Mouse (Mus musculus) kidney, embryonic 16.5 days (tissue): Measurements from ENCODE around the gene Syngap1. TPM values are rescaled to one million over a fixed set of nuclear protein-coding genes. Genes with fewer than 3 reads are reported as not detected.
"Not testable (repeated sequence)": the region's sequence is repeated elsewhere in the genome, so short reads cannot be mapped to it uniquely, and the experiment has no call there.

ENCODE experiments used
- ATAC-seq: fragments of 200-750 bp; cut with Nextera tagmentation; 2 replicates; pipeline ENCODE4 v1.8.0; 2017; ENCODE audit warnings: moderate TSS enrichment; ENCODE audit not compliant: low FRiP score, low TSS enrichment
- H3K27ac ChIP-seq: fragments of 300-500 bp; sonication (generic); 2 replicates; pipeline ENCODE4 v1.5.1; 2014; ENCODE audit warnings: low read length
- H3K27me3 ChIP-seq: fragments of 300-500 bp; sonication (generic); 2 replicates; pipeline ENCODE4 v1.6.1; 2014; ENCODE audit warnings: low read length, control low read depth, mixed read lengths; ENCODE audit not compliant: insufficient read depth
- H3K36me3 ChIP-seq: fragments of 300-500 bp; sonication (generic); 2 replicates; pipeline ENCODE4 v1.6.1; 2014; ENCODE audit warnings: low read length, control low read depth, mixed read lengths; ENCODE audit not compliant: insufficient read depth
- H3K4me1 ChIP-seq: fragments of 300-500 bp; sonication (generic); 2 replicates; pipeline ENCODE4 v1.6.1; 2014; ENCODE audit warnings: low read length, control low read depth, mixed read lengths; ENCODE audit not compliant: insufficient read depth
- H3K4me2 ChIP-seq: fragments of 300-500 bp; sonication (generic); replicated peaks from 2 replicates; pipeline ENCODE4 v1.6.1; 2014; ENCODE audit warnings: low read depth, low read length
- H3K4me3 ChIP-seq: fragments of 300-500 bp; sonication (generic); 2 replicates; pipeline ENCODE4 v1.5.1; 2014; ENCODE audit warnings: mild to moderate bottlenecking, low read length
- H3K9ac ChIP-seq: fragments of 300-500 bp; sonication (generic); replicated peaks from 2 replicates; pipeline ENCODE4 v1.6.1; 2014; ENCODE audit warnings: low read length
- H3K9me3 ChIP-seq: fragments of 300-500 bp; sonication (generic); 2 replicates; pipeline ENCODE4 v1.6.1; 2016; ENCODE audit warnings: low read length, control low read depth
- WGBS: fragments of 180-500 bp; shearing (Covaris S2); extraction: QIAGEN DNeasy Blood & Tissue Kit; methylation state at CpG from one replicate; pipeline ENCODE4 v1.1.7; 2014; 5-methylcytosine and 5-hydroxymethylcytosine counted together
- polyA plus RNA-seq: library from polyadenylated mRNA; unstranded; fragments of >200 nt; fragmentation: Nextera tagmentation; extraction: Ambion mirVana; gene quantifications from 2 replicates; pipeline ENCODE4 v1.2.1, GENCODE M21; 2015

The Syngap1 gene
- polyA plus RNA-seq, 1 experiment from 2014 or later, result 1.1 TPM

GRCm38 (mm10) chr17:26916711-26917482, 24.2 kb upstream of the Syngap1 start, which contains the start of gene Kifc5b:
Gene Kifc5b, plus strand, starts transcription at chr17:26917091.
- WGBS, result under 1% methylated on average over 70 of the region's 72 CpGs
- Histone ChIP-seq H3K27ac (peak within 1 kb of the TSS; percentile 72), H3K9ac (peak within 1 kb of the TSS; percentile 77), H3K4me1 (peaks cover 10% of the 10 kb centered on the region), H3K9me3 (no peaks in the 10 kb centered on the region), H3K4me3 (peak within 1 kb of the TSS; percentile 72), H3K36me3 (0 out of 2 replicates have a peak, but pooled peaks cover 7% of the 10 kb centered on the region), H3K27me3 (no peaks in the 10 kb centered on the region), H3K4me2 (peak within 1 kb of the TSS; percentile 62)
- ATAC-seq, result peak; percentile 99

GRCm38 (mm10) chr17:26917560-26917959, 23.5 kb upstream of the Syngap1 start:
- WGBS, result 0% methylated on average over 12 of the region's 12 CpGs
- H3K4me1 ChIP-seq, H3K27ac ChIP-seq, H3K36me3 ChIP-seq, H3K9me3 ChIP-seq, H3K27me3 ChIP-seq, ATAC-seq: not testable (repeated sequence)
- Histone ChIP-seq H3K9ac (peak overlapping the region; percentile 77), H3K4me2 (peak overlapping the region; percentile 62), H3K4me3 (peak overlapping the region; percentile 72)

- ATAC-seq, result no peak
- peak overlapping the region; percentile 62 for H3K4me2 ChIP-seq
- peaks cover 10% of the 10 kb centered on the region for H3K4me1 ChIP-seq
- peak overlapping the region; percentile 72 for H3K4me3 ChIP-seq
- H3K36me3 ChIP-seq, result 0 out of 2 replicates have a peak, but pooled peaks cover 8% of the 10 kb centered on the region
- H3K9ac ChIP-seq, result peak overlapping the region; percentile 54; the same call in 1 of the 2 replicates
- H3K27me3 ChIP-seq, result no peaks in the 10 kb centered on the region
- H3K9me3 ChIP-seq, result no peaks in the 10 kb centered on the region
- H3K27ac ChIP-seq, result no peak overlapping the region
- 81% methylated on average over 2 of the region's 2 CpGs for WGBS
These were observed 22.7 kb upstream of the Syngap1 start for GRCm38 (mm10) chr17:26918343-26918742.

- H3K27me3 ChIP-seq, H3K27ac ChIP-seq, H3K4me1 ChIP-seq, H3K9ac ChIP-seq, H3K4me3 ChIP-seq, H3K4me2 ChIP-seq, H3K9me3 ChIP-seq, ATAC-seq: not testable (repeated sequence)
- 81% methylated on average over 2 of the region's 2 CpGs for WGBS
- H3K36me3 ChIP-seq, result peaks cover 12% of the 10 kb centered on the region; the same call in 1 of the 2 replicates
These were observed 21.5 kb upstream of the Syngap1 start for GRCm38 (mm10) chr17:26919516-26919915.

- WGBS, result 88% methylated on average over 5 of the region's 6 CpGs
These were observed 18.7 kb upstream of the Syngap1 start for GRCm38 (mm10) chr17:26922368-26922767.

GRCm38 (mm10) chr17:26925414-26925813, 15.6 kb upstream of the Syngap1 start:
- H3K27ac ChIP-seq, H3K4me3 ChIP-seq, H3K27me3 ChIP-seq, H3K4me1 ChIP-seq, H3K9me3 ChIP-seq, ATAC-seq, H3K4me2 ChIP-seq, H3K9ac ChIP-seq: not testable (repeated sequence)
- H3K36me3 ChIP-seq, result peaks cover 45% of the 10 kb centered on the region
- WGBS, result 92% methylated on average over 9 of the region's 9 CpGs

More at GRCm38 (mm10) chr17:26922368-26922767, 18.7 kb upstream of the Syngap1 start:
- H3K9ac ChIP-seq, H3K27me3 ChIP-seq, ATAC-seq, H3K4me2 ChIP-seq, H3K4me3 ChIP-seq, H3K27ac ChIP-seq, H3K4me1 ChIP-seq, H3K9me3 ChIP-seq: not testable (repeated sequence)
- peaks cover 31% of the 10 kb centered on the region; the same call in 1 of the 2 replicates for H3K36me3 ChIP-seq

GRCm38 (mm10) chr17:26931795-26932194, 9.3 kb upstream of the Syngap1 start:
- not testable (repeated sequence) for H3K4me3 ChIP-seq, H3K27me3 ChIP-seq, H3K9ac ChIP-seq, H3K27ac ChIP-seq, H3K4me2 ChIP-seq, H3K9me3 ChIP-seq
- Histone ChIP-seq H3K36me3 (peaks cover 32% of the 10 kb centered on the region), H3K4me1 (peaks cover 11% of the 10 kb centered on the region)
- ATAC-seq, result peak; percentile 18; the same call in 1 of the 2 replicates
- 58% methylated on average over 7 of the region's 7 CpGs for WGBS

- peaks cover 28% of the 10 kb centered on the region for H3K36me3 ChIP-seq
- WGBS, result under 1% methylated on average over 38 of the region's 43 CpGs
- H3K27ac ChIP-seq, result peak within 1 kb of the TSS; percentile 90
- peak within 1 kb of the TSS; percentile 85 for H3K4me3 ChIP-seq
- peak within 1 kb of the TSS; percentile 97 for H3K4me2 ChIP-seq
- H3K9me3 ChIP-seq, result no peaks in the 10 kb centered on the region
- H3K9ac ChIP-seq, result peak within 1 kb of the TSS; percentile 86
- no peaks in the 10 kb centered on the region for H3K27me3 ChIP-seq
- H3K4me1 ChIP-seq, result peaks cover 19% of the 10 kb centered on the region
- peak; percentile 86 for ATAC-seq
These were observed 8.1 kb upstream of the Syngap1 start, which contains the start of gene Phf1 for GRCm38 (mm10) chr17:26932839-26933398. Gene Phf1, plus strand, starts transcription at chr17:26933052.

- no peaks in the 10 kb centered on the region for H3K9me3 ChIP-seq
- WGBS, result 6% methylated on average over 13 of the region's 13 CpGs
- H3K27ac ChIP-seq, result peak overlapping the region; percentile 90
- H3K4me1 ChIP-seq, result peaks cover 24% of the 10 kb centered on the region
- peak; percentile 52 for ATAC-seq
- peaks cover 28% of the 10 kb centered on the region for H3K36me3 ChIP-seq
- no peaks in the 10 kb centered on the region for H3K27me3 ChIP-seq
- peak overlapping the region; percentile 97 for H3K4me2 ChIP-seq
- peak overlapping the region; percentile 85 for H3K4me3 ChIP-seq
- H3K9ac ChIP-seq, result peak overlapping the region; percentile 86
These were observed 7.6 kb upstream of the Syngap1 start for GRCm38 (mm10) chr17:26933419-26933818.
